Mouse (Mus musculus): ENCODE data around the gene Rps3a1. TPM values are rescaled to one million over a fixed set of nuclear protein-coding genes. Genes with fewer than 3 reads are reported as not detected.
A peak's percentile ranks its signal among the peaks of the same experiment; 100 is the strongest.
"Not testable (repeated sequence)": the region's sequence is repeated elsewhere in the genome, so short reads cannot be mapped to it uniquely, and the experiment has no call there.

Rps3a1 gene
- total RNA-seq, 2 experiments from 2014 or later: 470 to 549 TPM

DNA sequence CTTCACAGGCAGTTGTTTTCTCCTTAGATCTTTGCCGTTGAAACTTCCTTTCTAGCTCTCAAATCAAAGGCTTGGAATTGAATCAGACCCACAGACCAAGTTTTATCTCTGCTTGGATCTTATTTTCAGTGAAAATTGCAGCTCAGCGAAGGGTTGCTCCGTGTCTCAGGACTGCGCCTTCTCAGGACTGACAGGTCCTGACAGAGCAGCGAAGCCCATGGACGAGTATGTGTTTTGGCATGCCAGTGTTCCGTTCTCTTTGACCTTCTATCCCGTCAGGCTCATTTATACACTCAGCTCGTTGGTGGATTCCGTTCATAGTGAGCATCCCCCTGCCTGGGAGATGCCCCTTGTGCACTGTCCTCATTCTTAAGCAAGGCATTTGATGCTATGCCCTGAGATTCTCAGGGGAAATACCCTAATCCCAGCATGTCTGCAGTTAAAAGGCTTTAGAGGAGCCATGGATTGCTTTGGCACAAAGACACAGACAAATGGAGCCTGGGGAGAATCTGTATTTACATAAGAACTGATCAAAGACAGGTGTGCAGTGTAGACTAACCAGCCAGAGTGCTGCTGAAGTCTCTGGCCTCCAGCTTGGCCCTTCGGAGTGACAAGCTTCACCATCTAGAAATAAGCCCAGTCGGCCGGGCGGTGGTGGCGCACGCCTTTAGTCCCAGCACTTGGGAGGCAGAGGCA, 23.1 kb downstream of the Rps3a1 start:
- intact Hi-C loops (cut with DNase I; ENCODE audit: low total_unique reads): no loop called here
- DNase-seq: no peak

- DNase-seq: no peak
- intact Hi-C loops (cut with DNase I; ENCODE audit: low total_unique reads): no loop called here
Measured at GRCm38 (mm10) chr3:86116951-86117350, 25.6 kb downstream of the Rps3a1 start.

DNA sequence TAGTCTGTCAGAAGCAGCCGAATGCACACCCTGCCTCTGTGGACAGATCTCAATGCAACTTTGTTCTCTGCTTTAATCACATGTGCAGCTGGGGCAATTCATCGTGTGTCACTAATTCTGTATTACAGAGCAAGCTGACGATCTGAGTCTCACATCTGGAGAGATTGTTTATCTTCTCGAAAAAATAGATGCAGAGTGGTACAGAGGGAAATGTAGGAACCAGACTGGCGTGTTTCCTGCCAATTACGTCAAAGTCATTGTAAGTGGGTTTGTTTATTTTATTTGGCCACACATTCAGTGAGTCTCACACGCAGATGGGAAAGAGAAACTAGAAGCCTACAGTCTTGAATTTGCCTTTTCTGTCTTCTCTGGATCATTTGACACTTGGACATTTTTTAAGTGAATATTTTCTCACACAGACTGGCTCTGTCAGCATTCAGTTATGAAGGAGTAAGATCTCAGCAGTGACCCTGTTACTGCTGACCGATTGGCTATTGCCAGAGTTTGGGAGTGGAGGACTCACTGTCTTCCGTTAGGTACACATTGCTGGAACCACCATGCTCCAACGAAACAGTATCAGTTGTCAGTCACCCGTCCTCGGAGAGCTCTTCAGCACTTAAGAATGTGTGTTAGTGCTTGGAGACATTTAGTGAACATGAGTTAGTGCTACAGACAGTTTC, 27.7 kb downstream of the Rps3a1 start:
- intact Hi-C loops (cut with DNase I; ENCODE audit: low total_unique reads): no loop called here
- DNase-seq: no peak

GRCm38 (mm10) chr3:86112766-86113165, 29.7 kb downstream of the Rps3a1 start:
- no peak for DNase-seq
- intact Hi-C loops (cut with DNase I; ENCODE audit: low total_unique reads): no loop called here

- intact Hi-C loops (cut with DNase I; ENCODE audit: low total_unique reads): no loop called here
- DNase-seq: peak; percentile 32
Measured at GRCm38 (mm10) chr3:86110077-86110476, 32.4 kb downstream of the Rps3a1 start.

GRCm38 (mm10) chr3:86109099-86109498, 33.4 kb downstream of the Rps3a1 start:
- intact Hi-C loops (cut with DNase I; ENCODE audit: low total_unique reads): no loop called here

GRCm38 (mm10) chr3:86108576-86108975, 33.9 kb downstream of the Rps3a1 start:
- intact Hi-C loops (cut with DNase I; ENCODE audit: low total_unique reads): no loop called here
- DNase-seq: no peak

More at GRCm38 (mm10) chr3:86109099-86109498, 33.4 kb downstream of the Rps3a1 start:
- no peak for DNase-seq

- no peak for DNase-seq
- intact Hi-C loops (cut with DNase I; ENCODE audit: low total_unique reads): no loop called here
Measured at GRCm38 (mm10) chr3:86107637-86108539, 34.6 kb downstream of the Rps3a1 start.

GRCm38 (mm10) chr3:86106086-86106632, 36.3 kb downstream of the Rps3a1 start:
- DNase-seq: no peak
- intact Hi-C loops (cut with DNase I; ENCODE audit: low total_unique reads): no loop called here

DNA sequence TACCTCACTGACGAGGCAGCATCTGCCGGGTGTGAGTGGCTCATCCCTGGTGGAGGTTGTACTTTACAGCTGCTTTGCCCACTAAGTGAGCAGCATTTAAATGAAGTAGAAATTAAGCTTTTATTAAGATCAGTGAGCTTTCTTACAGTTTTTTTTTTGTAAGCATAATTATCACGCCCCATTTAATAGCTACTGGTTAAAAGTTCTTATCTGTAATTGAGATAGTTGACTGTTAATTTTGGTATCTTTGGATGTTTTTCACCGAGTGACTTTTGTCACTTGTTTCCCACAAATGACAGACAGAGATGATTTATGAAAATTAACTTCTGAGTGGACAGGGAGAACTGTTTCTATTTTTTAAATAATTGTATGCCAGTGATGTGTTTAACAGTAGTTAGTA, 37.6 kb downstream of the Rps3a1 start:
- DNase-seq: no peak
- intact Hi-C loops (cut with DNase I; ENCODE audit: low total_unique reads): no loop called here

GRCm38 (mm10) chr3:86104433-86104832, 38.1 kb downstream of the Rps3a1 start:
- intact Hi-C loops (cut with DNase I; ENCODE audit: low total_unique reads); DNase-seq: not testable (repeated sequence)

DNA sequence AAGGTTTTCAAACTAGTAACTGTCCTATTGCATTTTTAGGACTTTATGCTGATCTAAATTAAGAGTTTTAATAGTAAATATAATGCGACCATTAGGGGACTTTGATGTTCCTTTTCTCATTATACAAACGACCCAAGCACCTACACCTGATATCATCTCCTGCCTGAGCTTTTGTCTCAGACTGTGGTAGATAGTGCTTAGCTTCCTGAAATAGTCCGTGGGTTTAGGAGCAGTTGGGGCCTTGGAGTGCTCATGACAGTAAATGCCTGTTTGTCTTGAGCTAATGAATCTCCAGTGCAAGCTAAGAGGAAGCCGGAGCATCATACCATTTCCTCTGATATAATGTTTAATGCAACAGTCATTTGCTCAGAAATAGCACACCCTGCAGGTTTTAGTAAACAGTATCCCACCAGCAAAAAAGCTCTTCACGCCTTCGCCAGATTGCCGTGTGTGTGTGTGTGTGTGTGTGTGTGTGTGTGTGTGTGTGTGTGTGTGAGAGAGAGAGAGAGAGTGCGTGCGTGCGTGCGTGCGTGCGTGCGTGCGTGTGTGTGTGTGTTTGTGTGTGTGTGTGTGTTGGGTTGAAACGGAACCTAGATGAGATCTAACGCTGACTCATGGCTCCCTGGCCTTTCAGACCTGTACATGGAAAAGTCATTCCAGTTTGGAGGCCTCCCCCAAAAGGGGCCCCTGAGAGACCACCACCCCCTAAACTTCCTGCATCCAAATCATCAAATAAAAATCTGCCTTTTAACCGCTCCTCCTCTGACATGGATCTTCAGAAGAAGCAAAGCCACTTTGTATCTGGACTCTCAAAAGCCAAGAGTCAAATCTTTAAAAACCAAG, 38.8 kb downstream of the Rps3a1 start:
- DNase-seq: no peak
- intact Hi-C loops (cut with DNase I; ENCODE audit: low total_unique reads): no loop called here

DNA sequence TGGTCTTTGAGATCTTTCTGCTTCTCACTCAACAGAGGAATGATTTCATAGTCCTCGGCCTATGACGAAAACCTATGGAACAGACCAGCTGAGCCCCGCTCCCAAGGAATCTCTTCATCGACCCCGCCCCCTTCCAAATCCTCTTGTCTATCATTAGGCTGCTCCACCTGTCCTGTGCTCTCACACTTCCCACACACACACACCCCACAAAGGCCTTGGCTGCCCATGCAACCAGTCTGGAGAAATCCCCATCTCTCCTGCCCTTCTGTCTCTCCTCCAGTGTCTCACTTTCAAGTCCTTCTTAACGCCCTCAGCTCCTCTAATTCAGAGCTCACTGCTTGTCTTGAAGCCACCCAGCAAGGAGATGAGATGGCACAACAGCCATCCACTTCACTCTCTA, 40.5 kb downstream of the Rps3a1 start:
- intact Hi-C loops (cut with DNase I; ENCODE audit: low total_unique reads): no loop called here
- DNase-seq: no peak

- intact Hi-C loops (cut with DNase I; ENCODE audit: low total_unique reads): no loop called here
- DNase-seq: no peak
Measured at GRCm38 (mm10) chr3:86093907-86094306, 48.6 kb downstream of the Rps3a1 start.

DNA sequence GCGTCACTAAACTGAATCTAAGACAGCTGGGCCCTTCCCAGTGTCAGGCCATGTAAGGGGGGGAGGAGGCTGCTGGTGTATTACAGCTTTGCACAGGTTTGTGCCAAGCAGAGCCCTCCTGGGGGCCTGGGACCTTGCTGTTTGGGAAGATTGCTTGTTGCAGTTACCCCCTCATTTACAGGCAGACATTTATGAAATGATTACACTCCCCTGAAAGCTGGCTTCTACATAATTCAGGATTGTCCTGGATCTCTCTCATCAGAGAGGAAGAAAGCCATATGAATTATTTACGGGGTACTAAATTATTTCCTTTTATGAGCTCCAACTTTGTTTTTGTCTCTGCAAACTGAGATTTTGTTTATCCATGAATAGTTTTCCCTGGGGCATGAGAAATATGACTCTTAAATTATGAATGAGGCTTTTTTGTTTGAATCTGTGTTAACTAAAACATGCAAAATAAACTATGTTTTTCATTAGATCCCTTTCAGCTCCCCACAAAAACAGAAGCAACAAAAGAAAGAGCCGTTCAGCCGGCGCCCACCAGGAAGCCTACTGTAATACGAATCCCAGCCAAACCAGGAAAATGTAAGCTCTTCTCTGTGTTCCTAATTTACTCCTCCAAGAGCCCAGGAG, 49.2 kb downstream of the Rps3a1 start:
- intact Hi-C loops (cut with DNase I; ENCODE audit: low total_unique reads): no loop called here
- no peak for DNase-seq

Measured in gastrocnemius, postnatal 14 days (tissue).